ENCODE assay signal across 1 mouse cellular context in genomic region chr7:120124844-120125243, GRCm38 (mm10).
TF ChIP-seq lines count a peak whose summit lies in the region.

No protein-coding gene starts in this region.

TF ChIP-seq in CH12.LX, 34 proteins besides CTCF, POLR2A, EP300 and RAD21:
- no peak for TF ChIP-seq NELFE (IDR thresholded peaks at IDR 0.05; ENCODE audit: low read depth, low read length)
- TF ChIP-seq ELF1 (IDR thresholded peaks at IDR 0.05; ENCODE audit: low read depth, low read length), result no peak
- peak; percentile 33; the same call in 1 of the 2 replicates for TF ChIP-seq TCF12 (IDR thresholded peaks at IDR 0.05; ENCODE audit: low read depth, low read length)
- no peak for TF ChIP-seq SIN3A (IDR thresholded peaks at IDR 0.05; ENCODE audit: low read length)
- TF ChIP-seq HCFC1 (IDR thresholded peaks at IDR 0.05; ENCODE audit: low read depth, low read length), result no peak
- TF ChIP-seq E2F4 (IDR thresholded peaks at IDR 0.05; ENCODE audit: insufficient replicate concordance, low read depth, low read length), result no peak
- TF ChIP-seq SMC3 (IDR thresholded peaks at IDR 0.05; ENCODE audit: low read depth, low read length), result peak; percentile 77
- TF ChIP-seq MEF2A (IDR thresholded peaks at IDR 0.05; ENCODE audit: borderline replicate concordance, low read depth, low read length), result no peak
- no peak for TF ChIP-seq POLR2AphosphoS2 (IDR thresholded peaks at IDR 0.05; ENCODE audit: low read depth, low read length)
- TF ChIP-seq ZKSCAN1 (IDR thresholded peaks at IDR 0.05; ENCODE audit: borderline replicate concordance, low read depth, low read length), result no peak
- TF ChIP-seq ZC3H11A (IDR thresholded peaks at IDR 0.05; ENCODE audit: low read depth, low read length), result peak; percentile 19; the same call in 1 of the 2 replicates
- no peak for TF ChIP-seq ZNF384 (IDR thresholded peaks at IDR 0.05; ENCODE audit: low read depth, low read length)
- TF ChIP-seq UBTF (IDR thresholded peaks at IDR 0.05; ENCODE audit: low read depth, low read length), result no peak
- TF ChIP-seq JUND (conservative IDR thresholded peaks at IDR 0.05; ENCODE audit: low read depth, low read length), result no peak
- no peak for TF ChIP-seq PAX5 (IDR thresholded peaks at IDR 0.05; ENCODE audit: low read length)
- no peak for TF ChIP-seq MXI1 (IDR thresholded peaks at IDR 0.05; ENCODE audit: low read depth, low read length)
